Comparison of ENCODE assay signal across 12 mouse cellular contexts in genomic region chr2:74654743-74655419, GRCm38 (mm10). TPM values are rescaled to one million over a fixed set of nuclear protein-coding genes. Genes with fewer than 3 reads are reported as not detected.
DNase-seq lines count a peak whose midpoint lies in the region; ATAC-seq and TF ChIP-seq lines count a peak whose summit lies in the region.
"Had no signal": no experiment of that assay in that cellular context is flagged by ENCODE, and none has a peak within 500 bp of the region (broad histone marks: within the 10 kb centered on the region; RNA-seq: fewer than 3 reads in every experiment).

No protein-coding gene starts in this region.

- no peaks in the 10 kb centered on the region for H3K36me3 ChIP-seq in heart, embryonic 12.5 days
- H3K36me3 ChIP-seq in neural tube, embryonic 12.5 days: no peaks in the 10 kb centered on the region
- H3K36me3 ChIP-seq in hindbrain, postnatal 0 days (ENCODE audit: insufficient read depth, low read length): no peaks in the 10 kb centered on the region
- H3K36me3 ChIP-seq in midbrain, embryonic 15.5 days (replicated peaks): no peaks in the 10 kb centered on the region
- H3K36me3 ChIP-seq: liver, embryonic 13.5 days had no signal

- no peak for DNase-seq in heart, postnatal 4 days
- no peak for DNase-seq in neural tube, embryonic 10.5 days (ENCODE audit: extremely low spot score, low spot score)
- no peak for DNase-seq in hindbrain, postnatal 0 days (ENCODE audit: low spot score)
- DNase-seq in T-cell, adult 2 months (ENCODE audit: low spot score): no peak
- DNase-seq: liver, embryonic 13.5 days had no signal

- peaks cover 17% of the 10 kb centered on the region for H3K4me1 ChIP-seq in heart, embryonic 12.5 days (replicated peaks)
- H3K4me1 ChIP-seq in neural tube, embryonic 12.5 days: peaks cover 17% of the 10 kb centered on the region
- no peaks in the 10 kb centered on the region for H3K4me1 ChIP-seq in hindbrain, postnatal 0 days (ENCODE audit: insufficient read depth, low read length)
- peaks cover 12% of the 10 kb centered on the region for H3K4me1 ChIP-seq in midbrain, embryonic 15.5 days

- H3K9me3 ChIP-seq in heart, embryonic 12.5 days (replicated peaks): no peaks in the 10 kb centered on the region
- H3K9me3 ChIP-seq in neural tube, embryonic 12.5 days: no peaks in the 10 kb centered on the region
- no peaks in the 10 kb centered on the region for H3K9me3 ChIP-seq in hindbrain, postnatal 0 days (ENCODE audit: low read length)
- no peaks in the 10 kb centered on the region for H3K9me3 ChIP-seq in midbrain, embryonic 15.5 days
- H3K9me3 ChIP-seq: liver, embryonic 13.5 days had no signal

- peaks cover 84% of the 10 kb centered on the region for H3K27me3 ChIP-seq in heart, embryonic 12.5 days (replicated peaks)
- peaks cover 81% of the 10 kb centered on the region for H3K27me3 ChIP-seq in neural tube, embryonic 12.5 days (replicated peaks)
- H3K27me3 ChIP-seq in hindbrain, postnatal 0 days (ENCODE audit: insufficient read depth, low read length): peaks cover 86% of the 10 kb centered on the region
- H3K27me3 ChIP-seq in midbrain, embryonic 15.5 days (replicated peaks): peaks cover 53% of the 10 kb centered on the region

- H3K4me3 ChIP-seq in heart, embryonic 12.5 days: peak overlapping the region; percentile 42
- peak overlapping the region; percentile 33; the same call in 1 of the 2 replicates for H3K4me3 ChIP-seq in neural tube, embryonic 12.5 days
- H3K4me3 ChIP-seq in hindbrain, postnatal 0 days (ENCODE audit: low read length): no peak overlapping the region
- no peak overlapping the region for H3K4me3 ChIP-seq in midbrain, embryonic 15.5 days

- TF ChIP-seq CTCF in hindbrain, postnatal 0 days (IDR thresholded peaks at IDR 0.05; ENCODE audit: low read depth): no peak

- H3K4me2 ChIP-seq in heart, embryonic 12.5 days: no peak overlapping the region
- peak overlapping the region; percentile 62 for H3K4me2 ChIP-seq in neural tube, embryonic 12.5 days (replicated peaks)
- H3K4me2 ChIP-seq in hindbrain, postnatal 0 days (ENCODE audit: low read depth, low read length): no peak overlapping the region
- 0 out of 2 replicates have a peak overlapping the region, but pooled peaks have one; percentile 50 for H3K4me2 ChIP-seq in midbrain, embryonic 15.5 days

- no peak overlapping the region for H3K9ac ChIP-seq in heart, embryonic 12.5 days
- H3K9ac ChIP-seq in neural tube, embryonic 12.5 days: no peak overlapping the region
- H3K9ac ChIP-seq in hindbrain, postnatal 0 days (replicated peaks; ENCODE audit: low read length): no peak overlapping the region
- no peak overlapping the region for H3K9ac ChIP-seq in midbrain, embryonic 15.5 days
- H3K9ac ChIP-seq: liver, embryonic 13.5 days had no signal

- ATAC-seq in heart, embryonic 12.5 days (ENCODE audit: insufficient number of reproducible peaks, low FRiP score): no peak
- no peak for ATAC-seq in neural tube, embryonic 12.5 days (ENCODE audit: low FRiP score, low read depth)
- ATAC-seq in hindbrain, postnatal 0 days: peak; percentile 29; the same call in 1 of the 2 replicates
- ATAC-seq in midbrain, embryonic 15.5 days (replicated peaks): no peak
- ATAC-seq in erythroblast, adult 5-6 weeks (replicated peaks; ENCODE audit: low FRiP score, poor library complexity, severe bottlenecking): no peak

- WGBS in heart, embryonic 12.5 days: 5% methylated on average over 20 of the region's 20 CpGs
- 2% methylated on average over 20 of the region's 20 CpGs for WGBS in neural tube, embryonic 12.5 days
- 4% methylated on average over 17 of the region's 20 CpGs for whole genome bisulfite sequencing in hindbrain, postnatal 0 days
- 3% methylated on average over 20 of the region's 20 CpGs for WGBS in midbrain, embryonic 15.5 days

- H3K27ac ChIP-seq in heart, embryonic 12.5 days (ENCODE audit: poor library complexity, severe bottlenecking): no peak overlapping the region
- no peak overlapping the region for H3K27ac ChIP-seq in neural tube, embryonic 12.5 days
- no peak overlapping the region for H3K27ac ChIP-seq in hindbrain, postnatal 0 days
- no peak overlapping the region for H3K27ac ChIP-seq in midbrain, embryonic 15.5 days
- H3K27ac ChIP-seq: liver, embryonic 13.5 days had no signal

RNA-seq across cellular contexts. Expression of gene Evx2, which starts 4.5 kb away (rescaled TPM):
- not detected in 2 replicates for polyA plus RNA-seq in heart, embryonic 12.5 days (2016; fragmentation: Nextera tagmentation; extraction: Ambion mirVana)
- total RNA-seq in heart, postnatal 4 days (2021): not detected
- 1.1 and 1.2 TPM in 2 replicates for polyA plus RNA-seq in neural tube, embryonic 12.5 days (2016; fragmentation: Nextera tagmentation; extraction: Ambion mirVana)
- total RNA-seq in hindbrain, postnatal 0 days (2014; rRNA removed): 4.3 and 9.6 TPM in 2 replicates
- 0.39 and 0.55 TPM in 2 replicates for polyA plus RNA-seq in hindbrain, postnatal 0 days (2015; fragmentation: Nextera tagmentation; extraction: Ambion mirVana)
- 0.31 and 0.52 TPM in 2 replicates for polyA plus RNA-seq in midbrain, embryonic 15.5 days (2015; fragmentation: Nextera tagmentation; extraction: Ambion mirVana)
- total RNA-seq in erythroblast, adult 5-6 weeks (2015; ENCODE audit: low replicate concordance): not detected in 2 replicates
- total RNA-seq in erythroblast, adult 5-6 weeks (2017; ENCODE audit: low replicate concordance): not detected in 2 replicates
- total RNA-seq: layer of hippocampus, adult 18-20 months had no signal
- polyA plus RNA-seq: activated CD4-positive, CD25-positive, alpha-beta regulatory T cell, adult 4 months; heart, embryonic 16.5 days; liver, embryonic 13.5 days had no signal

RNA-seq across cellular contexts. Expression of gene Hoxd13, which starts 13.2 kb away (rescaled TPM):
- polyA plus RNA-seq in heart, embryonic 12.5 days (2016; fragmentation: Nextera tagmentation; extraction: Ambion mirVana): 0.09 and 0.12 TPM in 2 replicates
- not detected for total RNA-seq in heart, postnatal 4 days (2021)
- polyA plus RNA-seq in neural tube, embryonic 12.5 days (2016; fragmentation: Nextera tagmentation; extraction: Ambion mirVana): 0.57 and 2.5 TPM in 2 replicates
- 0.21 TPM in 1 of 2 replicates, not detected in the other for total RNA-seq in hindbrain, postnatal 0 days (2014; rRNA removed)
- 0.09 TPM in 1 of 2 replicates, not detected in the other for polyA plus RNA-seq in hindbrain, postnatal 0 days (2015; fragmentation: Nextera tagmentation; extraction: Ambion mirVana)
- 0.06 TPM in 1 of 2 replicates, not detected in the other for polyA plus RNA-seq in midbrain, embryonic 15.5 days (2015; fragmentation: Nextera tagmentation; extraction: Ambion mirVana)
- not detected in 2 replicates for total RNA-seq in erythroblast, adult 5-6 weeks (2015; ENCODE audit: low replicate concordance)
- not detected in 2 replicates for total RNA-seq in erythroblast, adult 5-6 weeks (2017; ENCODE audit: low replicate concordance)
- total RNA-seq: layer of hippocampus, adult 18-20 months had no signal
- polyA plus RNA-seq: activated CD4-positive, CD25-positive, alpha-beta regulatory T cell, adult 4 months; heart, embryonic 16.5 days; liver, embryonic 13.5 days had no signal

RNA-seq across cellular contexts. Expression of gene Hoxd12, which starts 19.9 kb away (rescaled TPM):
- polyA plus RNA-seq in heart, embryonic 12.5 days (2016; fragmentation: Nextera tagmentation; extraction: Ambion mirVana): 0.14 and 0.15 TPM in 2 replicates
- not detected for total RNA-seq in heart, postnatal 4 days (2021)
- polyA plus RNA-seq in neural tube, embryonic 12.5 days (2016; fragmentation: Nextera tagmentation; extraction: Ambion mirVana): 4.1 and 8.0 TPM in 2 replicates
- total RNA-seq in hindbrain, postnatal 0 days (2014; rRNA removed): not detected in 2 replicates
- not detected in 2 replicates for polyA plus RNA-seq in hindbrain, postnatal 0 days (2015; fragmentation: Nextera tagmentation; extraction: Ambion mirVana)
- not detected in 2 replicates for polyA plus RNA-seq in midbrain, embryonic 15.5 days (2015; fragmentation: Nextera tagmentation; extraction: Ambion mirVana)
- total RNA-seq in erythroblast, adult 5-6 weeks (2015; ENCODE audit: low replicate concordance): not detected in 2 replicates
- not detected in 2 replicates for total RNA-seq in erythroblast, adult 5-6 weeks (2017; ENCODE audit: low replicate concordance)
- total RNA-seq: layer of hippocampus, adult 18-20 months had no signal
- polyA plus RNA-seq: activated CD4-positive, CD25-positive, alpha-beta regulatory T cell, adult 4 months; heart, embryonic 16.5 days; liver, embryonic 13.5 days had no signal

RNA-seq across cellular contexts. Expression of gene Hoxd11, which starts 24.5 kb away (rescaled TPM):
- not detected in 2 replicates for polyA plus RNA-seq in heart, embryonic 12.5 days (2016; fragmentation: Nextera tagmentation; extraction: Ambion mirVana)
- total RNA-seq in heart, postnatal 4 days (2021): not detected
- polyA plus RNA-seq in neural tube, embryonic 12.5 days (2016; fragmentation: Nextera tagmentation; extraction: Ambion mirVana): 19.1 and 25.2 TPM in 2 replicates
- total RNA-seq in hindbrain, postnatal 0 days (2014; rRNA removed): not detected in 2 replicates
- polyA plus RNA-seq in hindbrain, postnatal 0 days (2015; fragmentation: Nextera tagmentation; extraction: Ambion mirVana): not detected in 2 replicates
- not detected in 2 replicates for polyA plus RNA-seq in midbrain, embryonic 15.5 days (2015; fragmentation: Nextera tagmentation; extraction: Ambion mirVana)
- total RNA-seq in erythroblast, adult 5-6 weeks (2015; ENCODE audit: low replicate concordance): not detected in 2 replicates
- total RNA-seq in erythroblast, adult 5-6 weeks (2017; ENCODE audit: low replicate concordance): not detected in 2 replicates
- total RNA-seq: layer of hippocampus, adult 18-20 months had no signal
- polyA plus RNA-seq: activated CD4-positive, CD25-positive, alpha-beta regulatory T cell, adult 4 months; heart, embryonic 16.5 days; liver, embryonic 13.5 days had no signal

RNA-seq across cellular contexts. Expression of gene Hoxd10, which starts 36.8 kb away (rescaled TPM):
- 0.10 TPM in 1 of 2 replicates, not detected in the other for polyA plus RNA-seq in heart, embryonic 12.5 days (2016; fragmentation: Nextera tagmentation; extraction: Ambion mirVana)
- total RNA-seq in heart, postnatal 4 days (2021): not detected
- 48.9 and 49.0 TPM in 2 replicates for polyA plus RNA-seq in neural tube, embryonic 12.5 days (2016; fragmentation: Nextera tagmentation; extraction: Ambion mirVana)
- total RNA-seq in hindbrain, postnatal 0 days (2014; rRNA removed): not detected in 2 replicates
- polyA plus RNA-seq in hindbrain, postnatal 0 days (2015; fragmentation: Nextera tagmentation; extraction: Ambion mirVana): not detected in 2 replicates
- not detected in 2 replicates for polyA plus RNA-seq in midbrain, embryonic 15.5 days (2015; fragmentation: Nextera tagmentation; extraction: Ambion mirVana)
- total RNA-seq in erythroblast, adult 5-6 weeks (2015; ENCODE audit: low replicate concordance): not detected in 2 replicates
- total RNA-seq in erythroblast, adult 5-6 weeks (2017; ENCODE audit: low replicate concordance): 0.42 TPM in 1 of 2 replicates, not detected in the other
- total RNA-seq: layer of hippocampus, adult 18-20 months had no signal
- polyA plus RNA-seq: activated CD4-positive, CD25-positive, alpha-beta regulatory T cell, adult 4 months; heart, embryonic 16.5 days; liver, embryonic 13.5 days had no signal

Comparison
In these comparisons a context has a peak if more than half of its experiments do, and no peak if none do; other contexts are left out.
1. H3K4me2 ChIP-seq: peak in neural tube, embryonic 12.5 days (single experiment) and midbrain, embryonic 15.5 days (single experiment); none in heart, embryonic 12.5 days (single experiment) and hindbrain, postnatal 0 days (single experiment).
2. H3K4me3 ChIP-seq: peak in heart, embryonic 12.5 days (single experiment) and neural tube, embryonic 12.5 days (single experiment); none in hindbrain, postnatal 0 days (single experiment) and midbrain, embryonic 15.5 days (single experiment).